Mouse (Mus musculus) embryonic facial prominence, embryonic 11.5 days (tissue): ENCODE measurements around the gene Heatr9. TPM values are rescaled to one million over a fixed set of nuclear protein-coding genes. Genes with fewer than 3 reads are reported as not detected.
A peak's percentile ranks its signal among the peaks of the same experiment; 100 is the strongest.
"Not testable (repeated sequence)": the region's sequence is repeated elsewhere in the genome, so short reads cannot be mapped to it uniquely, and the experiment has no call there.

ENCODE experiments used
- ATAC-seq: fragments of 200-750 bp; cut with Nextera tagmentation; replicated peaks from 2 replicates; pipeline ENCODE4 v1.8.0; 2017; ENCODE audit warnings: low read depth; ENCODE audit not compliant: insufficient number of reproducible peaks, low FRiP score, low TSS enrichment
- DNase-seq: peaks from one replicate; pipeline ENCODE4 v3.0.0-alpha.2; 2015; ENCODE audit warnings: low spot score
- H3K27ac ChIP-seq: fragments of 300-500 bp; sonication (generic); replicated peaks from 2 replicates; pipeline ENCODE4 v1.5.1; 2014; ENCODE audit warnings: mild to moderate bottlenecking, low read depth, low read length, control low read depth
- H3K27me3 ChIP-seq: fragments of 300-500 bp; sonication (generic); 2 replicates; pipeline ENCODE4 v1.6.1; 2014; ENCODE audit warnings: mild to moderate bottlenecking, low read length, moderate library complexity, mixed read lengths; ENCODE audit not compliant: control insufficient read depth, insufficient read depth
- H3K36me3 ChIP-seq: fragments of 300-500 bp; sonication (generic); replicated peaks from 2 replicates; pipeline ENCODE4 v1.6.1; 2014; ENCODE audit warnings: low read depth, mild to moderate bottlenecking, low read length, moderate library complexity, mixed read lengths; ENCODE audit not compliant: control insufficient read depth, insufficient read depth
- H3K4me1 ChIP-seq: fragments of 300-500 bp; sonication (generic); 2 replicates; pipeline ENCODE4 v1.6.1; 2014; ENCODE audit warnings: low read length, mixed read lengths; ENCODE audit not compliant: control insufficient read depth, insufficient read depth
- H3K4me2 ChIP-seq: fragments of 300-500 bp; sonication (generic); 2 replicates; pipeline ENCODE4 v1.6.1; 2014; ENCODE audit warnings: low read depth, mild to moderate bottlenecking, control low read depth, low read length, moderate library complexity
- H3K4me3 ChIP-seq: fragments of 300-500 bp; sonication (generic); 2 replicates; pipeline ENCODE4 v1.5.1; 2014; ENCODE audit warnings: low read depth, low read length, control low read depth
- H3K9ac ChIP-seq: fragments of 300-500 bp; sonication (generic); replicated peaks from 2 replicates; pipeline ENCODE4 v1.6.1; 2014; ENCODE audit warnings: mild to moderate bottlenecking, control low read depth, low read length
- H3K9me3 ChIP-seq: fragments of 300-500 bp; sonication (generic); replicated peaks from 2 replicates; pipeline ENCODE4 v1.6.1; 2016; ENCODE audit warnings: mild to moderate bottlenecking, low read length, inconsistent platforms, mixed read lengths; ENCODE audit not compliant: control insufficient read depth
- WGBS: fragments of 180-500 bp; shearing (Covaris S2); extraction: QIAGEN DNeasy Blood & Tissue Kit; methylation state at CpG from one replicate; pipeline ENCODE4 v1.1.7; 2014; 5-methylcytosine and 5-hydroxymethylcytosine counted together
- polyA plus RNA-seq: library from polyadenylated mRNA; unstranded; fragments of >200 nt; fragmentation: Nextera tagmentation; extraction: Ambion mirVana; gene quantifications from 2 replicates; pipeline ENCODE4 v1.2.1, GENCODE M21; 2014

Heatr9 gene
- polyA plus RNA-seq, 1 experiment from 2014 or later, result not detected

GRCm38 (mm10) chr11:83562311-83562887 is 40.4 kb upstream of the Heatr9 start:
- no peaks in the 10 kb centered on the region for H3K4me1 ChIP-seq
- H3K9ac ChIP-seq, result no peak overlapping the region
- no peak for DNase-seq
- WGBS, result 65% methylated on average over 6 of the region's 6 CpGs
- H3K4me2 ChIP-seq, result no peak overlapping the region
- no peak overlapping the region for H3K4me3 ChIP-seq
- ATAC-seq, result no peak
- no peaks in the 10 kb centered on the region for H3K36me3 ChIP-seq
- H3K27ac ChIP-seq, result no peak overlapping the region
- no peaks in the 10 kb centered on the region for H3K27me3 ChIP-seq
- no peaks in the 10 kb centered on the region for H3K9me3 ChIP-seq

DNA sequence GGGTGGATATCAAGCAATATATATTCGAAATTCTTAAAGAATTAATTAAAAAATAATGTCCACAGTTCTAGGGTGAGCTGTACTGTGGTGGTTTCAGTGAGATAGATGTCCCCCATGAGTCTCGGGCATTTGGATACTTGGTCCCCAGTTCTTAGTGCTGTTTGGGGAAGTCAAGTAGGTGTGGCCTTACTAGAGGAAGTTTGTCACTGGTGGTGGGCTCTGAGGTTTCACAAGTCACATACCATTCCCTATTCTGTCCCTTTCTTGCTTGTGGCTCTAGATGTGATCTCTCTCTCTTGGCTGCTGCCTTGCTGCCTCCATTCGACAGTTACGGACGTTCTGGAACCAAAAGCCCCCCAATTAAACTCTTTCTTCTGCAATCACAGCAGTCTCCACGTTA is 38.4 kb upstream of the Heatr9 start:
- DNase-seq (no peak), ATAC-seq (no peak)
- Histone ChIP-seq H3K36me3 (no peaks in the 10 kb centered on the region), H3K4me1 (no peaks in the 10 kb centered on the region), H3K4me2 (no peak overlapping the region), H3K27me3 (no peaks in the 10 kb centered on the region), H3K4me3 (no peak overlapping the region), H3K27ac (no peak overlapping the region), H3K9me3 (no peaks in the 10 kb centered on the region), H3K9ac (no peak overlapping the region)
- 79% methylated on average over 6 of the region's 6 CpGs for WGBS

GRCm38 (mm10) chr11:83557074-83557473 is 35.1 kb upstream of the Heatr9 start:
- Histone ChIP-seq H3K27me3 (no peaks in the 10 kb centered on the region), H3K9me3 (no peaks in the 10 kb centered on the region), H3K27ac (no peak overlapping the region), H3K4me2 (no peak overlapping the region), H3K4me1 (no peaks in the 10 kb centered on the region), H3K36me3 (no peaks in the 10 kb centered on the region), H3K9ac (no peak overlapping the region), H3K4me3 (no peak overlapping the region)
- no peak for ATAC-seq
- DNase-seq, result no peak
- WGBS, result 69% methylated on average over 10 of the region's 10 CpGs

DNA sequence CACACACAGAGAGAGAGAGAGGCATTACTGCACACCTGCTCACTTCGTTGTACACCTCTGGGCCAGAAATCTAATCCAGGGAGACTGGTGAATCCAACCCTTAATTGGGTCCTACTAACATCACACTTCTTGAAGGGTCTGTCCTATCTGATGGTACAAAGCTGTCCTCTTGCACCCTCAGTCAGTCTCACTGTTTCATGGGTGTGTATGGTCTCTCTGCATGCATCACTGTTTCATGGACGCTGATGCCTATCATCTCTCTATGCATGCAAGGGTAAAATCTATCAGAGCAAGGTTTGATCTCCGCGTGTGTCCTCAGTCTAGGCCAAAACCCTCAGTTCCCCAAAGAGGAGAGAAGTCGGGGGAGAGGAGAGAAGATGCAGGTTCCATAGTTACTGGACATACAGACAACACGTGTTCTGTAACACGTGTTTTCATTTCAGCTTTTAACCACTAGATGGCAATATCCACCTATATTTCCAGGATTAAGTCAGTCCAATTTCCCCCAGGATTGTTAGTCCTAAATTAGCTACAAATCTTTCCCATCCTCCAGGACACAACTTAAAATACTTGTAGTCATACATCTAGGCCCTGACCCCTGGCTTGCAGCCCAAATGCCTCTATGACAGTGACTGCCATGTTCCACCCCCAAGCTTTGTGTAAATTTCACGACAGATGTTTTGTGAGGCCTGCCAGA is 34.3 kb upstream of the Heatr9 start:
- H3K9me3 ChIP-seq, result no peaks in the 10 kb centered on the region
- no peaks in the 10 kb centered on the region for H3K4me1 ChIP-seq
- ATAC-seq, result no peak
- 32% methylated on average over 8 of the region's 8 CpGs for WGBS
- H3K27me3 ChIP-seq, result no peaks in the 10 kb centered on the region
- no peak overlapping the region for H3K27ac ChIP-seq
- no peak overlapping the region for H3K4me3 ChIP-seq
- no peaks in the 10 kb centered on the region for H3K36me3 ChIP-seq
- H3K4me2 ChIP-seq, result no peak overlapping the region
- H3K9ac ChIP-seq, result no peak overlapping the region
- DNase-seq, result peak; percentile 88

DNA sequence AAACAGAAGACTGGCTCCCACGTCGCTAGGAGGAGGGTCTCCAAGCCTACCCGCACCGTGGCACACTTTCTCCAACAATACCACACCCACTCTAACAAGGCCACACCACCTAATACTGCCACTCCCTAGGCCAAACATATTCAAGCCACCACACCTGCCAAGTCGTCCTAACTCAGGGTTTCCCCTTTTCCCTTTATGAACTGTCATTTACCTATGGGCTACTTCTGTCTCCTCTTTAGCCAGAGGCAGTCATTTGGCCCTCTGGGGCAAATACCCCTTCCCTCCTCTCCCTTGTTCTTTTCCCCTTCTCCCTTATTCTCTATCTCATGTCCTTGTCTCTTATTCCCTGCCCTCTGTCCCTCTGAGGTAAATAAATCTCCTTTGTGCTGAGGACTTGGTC is 29.7 kb upstream of the Heatr9 start:
- no peak overlapping the region for H3K27ac ChIP-seq
- no peaks in the 10 kb centered on the region for H3K36me3 ChIP-seq
- no peaks in the 10 kb centered on the region for H3K9me3 ChIP-seq
- no peak overlapping the region for H3K9ac ChIP-seq
- no peaks in the 10 kb centered on the region for H3K27me3 ChIP-seq
- H3K4me1 ChIP-seq, result no peaks in the 10 kb centered on the region
- ATAC-seq (no peak), DNase-seq (no peak)
- no peak overlapping the region for H3K4me3 ChIP-seq
- H3K4me2 ChIP-seq, result no peak overlapping the region
- 84% methylated on average over 5 of the region's 5 CpGs for WGBS

DNA sequence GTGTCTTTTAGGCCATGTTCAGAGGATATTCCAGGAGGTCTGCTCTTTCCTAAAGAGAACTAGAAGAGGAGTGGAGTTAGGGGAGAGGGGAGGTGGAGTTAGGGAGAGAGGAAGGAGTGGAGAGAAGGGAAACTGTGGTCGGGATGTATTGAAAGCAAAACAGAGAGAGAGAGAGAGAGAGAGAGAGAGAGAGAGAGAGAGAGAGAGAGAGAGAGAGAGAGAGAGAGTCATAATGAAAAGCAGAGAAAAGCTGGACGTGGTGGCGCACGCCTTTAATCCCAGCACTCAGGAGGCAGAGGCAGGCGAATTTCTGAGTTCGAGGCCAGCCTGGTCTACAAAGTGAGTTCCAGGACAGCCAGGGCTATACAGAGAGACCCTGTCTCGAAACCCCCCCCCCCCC is 29.1 kb upstream of the Heatr9 start:
- not testable (repeated sequence) for H3K4me3 ChIP-seq, H3K9me3 ChIP-seq, DNase-seq, H3K27me3 ChIP-seq, H3K36me3 ChIP-seq, H3K4me1 ChIP-seq, H3K4me2 ChIP-seq, H3K9ac ChIP-seq, ATAC-seq, H3K27ac ChIP-seq
- WGBS, result 88% methylated on average over 7 of the region's 7 CpGs

GRCm38 (mm10) chr11:83550186-83550632 is 28.2 kb upstream of the Heatr9 start:
- Histone ChIP-seq H3K27ac (no peak overlapping the region), H3K9ac (no peak overlapping the region), H3K36me3 (no peaks in the 10 kb centered on the region), H3K4me2 (no peak overlapping the region), H3K4me1 (no peaks in the 10 kb centered on the region), H3K27me3 (no peaks in the 10 kb centered on the region), H3K4me3 (no peak overlapping the region), H3K9me3 (no peaks in the 10 kb centered on the region)
- DNase-seq (no peak), ATAC-seq (no peak)
- WGBS, result 92% methylated on average over 5 of the region's 5 CpGs

DNA sequence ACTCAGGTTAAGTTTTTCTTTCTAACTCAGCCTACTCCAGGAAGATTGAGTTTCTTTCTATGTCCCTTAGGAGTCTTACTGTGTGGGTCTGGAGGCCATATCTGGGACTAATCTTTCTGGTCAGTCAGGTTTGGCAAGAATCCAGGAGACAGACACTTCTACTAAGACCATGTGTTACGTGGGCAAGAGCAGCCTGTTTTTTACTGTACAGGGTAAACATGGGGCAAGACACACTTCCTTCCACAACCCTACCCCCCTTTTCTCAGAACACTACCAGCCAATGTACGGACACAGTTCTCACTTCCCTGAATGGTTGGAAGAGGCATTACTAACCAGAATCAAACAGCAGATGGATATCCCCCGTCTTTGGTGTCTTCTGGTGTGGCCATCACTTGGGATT is 22.2 kb upstream of the Heatr9 start:
- Histone ChIP-seq H3K27me3 (no peaks in the 10 kb centered on the region), H3K4me3 (no peak overlapping the region), H3K27ac (no peak overlapping the region), H3K9ac (no peak overlapping the region), H3K4me2 (no peak overlapping the region), H3K4me1 (no peaks in the 10 kb centered on the region), H3K36me3 (no peaks in the 10 kb centered on the region), H3K9me3 (no peaks in the 10 kb centered on the region)
- no peak for ATAC-seq
- WGBS, result 60% methylated on average over 3 of the region's 3 CpGs
- peak; percentile 41 for DNase-seq
